Mouse (Mus musculus) liver, embryonic 14.5 days (tissue): ENCODE measurements around the gene Tm9sf4. TPM values are rescaled to one million over a fixed set of nuclear protein-coding genes. Genes with fewer than 3 reads are reported as not detected.

ENCODE experiments used
- ATAC-seq: fragments of 200-750 bp; cut with Nextera tagmentation; 2 replicates; pipeline ENCODE4 v1.8.0; 2017; ENCODE audit warnings: moderate number of reproducible peaks, mild to moderate bottlenecking, moderate library complexity; ENCODE audit not compliant: insufficient read depth
- DNase-seq, 3 experiments: peaks; one replicate each; pipeline ENCODE4 v3.0.0-alpha.2; 2012 to 2013; ENCODE audit warnings: low read depth in 3 of 3, low spot score in 3 of 3
- H3K27ac ChIP-seq: fragments of 300-500 bp; sonication (generic); 2 replicates; pipeline ENCODE4 v1.5.1; 2014; ENCODE audit warnings: moderate library complexity, mild to moderate bottlenecking, control low read depth, inconsistent platforms
- H3K27me3 ChIP-seq: fragments of 300-500 bp; sonication (generic); 2 replicates; pipeline ENCODE4 v1.6.1; 2014; ENCODE audit warnings: mild to moderate bottlenecking, low read length, moderate library complexity; ENCODE audit not compliant: control insufficient read depth, insufficient read depth
- H3K36me3 ChIP-seq: fragments of 300-500 bp; sonication (generic); replicated peaks from 2 replicates; pipeline ENCODE4 v1.6.1; 2014; ENCODE audit warnings: low read depth; ENCODE audit not compliant: control insufficient read depth, insufficient read depth
- H3K4me1 ChIP-seq, 2 experiments: fragments of 200-500 bp in 1 of 2; fragments of 300-500 bp in 1 of 2; sonication (generic) in 1 of 2; replicated peaks; 2 replicates each; pipeline ENCODE4 v1.6.1; 2012 to 2014; ENCODE audit warnings: antibody characterized with exemption in 1 of 2, inconsistent platforms in 1 of 2, low read length in 1 of 2; ENCODE audit not compliant: control insufficient read depth in 2 of 2, insufficient read depth in 2 of 2
- H3K4me2 ChIP-seq: fragments of 300-500 bp; sonication (generic); 2 replicates; pipeline ENCODE4 v1.6.1; 2014; ENCODE audit warnings: low read depth, mild to moderate bottlenecking, control low read depth, moderate library complexity
- H3K4me3 ChIP-seq, 2 experiments: fragments of 200-500 bp in 1 of 2; fragments of 300-500 bp in 1 of 2; sonication (generic) in 1 of 2; 2 replicates each; pipeline ENCODE4 v1.5.1; 2012 to 2014; ENCODE audit warnings: low read depth in 2 of 2, low read length in 2 of 2, mild to moderate bottlenecking in 2 of 2, control low read depth in 1 of 2, inconsistent platforms in 1 of 2, moderate library complexity in 1 of 2; ENCODE audit not compliant: insufficient read depth in 1 of 2
- H3K9ac ChIP-seq: fragments of 300-500 bp; sonication (generic); replicated peaks from 2 replicates; pipeline ENCODE4 v1.6.1; 2014; ENCODE audit warnings: mild to moderate bottlenecking, control low read depth, moderate library complexity
- H3K9me3 ChIP-seq: fragments of 300-500 bp; sonication (generic); 2 replicates; pipeline ENCODE4 v1.6.1; 2016; ENCODE audit warnings: low read length, mixed read lengths; ENCODE audit not compliant: control insufficient read depth
- CTCF ChIP-seq: IDR thresholded peaks from 2 replicates; pipeline ENCODE4 v1.5.1; 2016; ENCODE audit warnings: antibody characterized with exemption, low read depth, control low read depth
- EP300 ChIP-seq: IDR thresholded peaks from 2 replicates; pipeline ENCODE4 v1.6.1; 2016; ENCODE audit warnings: antibody characterized with exemption, low read depth
- WGBS: fragments of 180-500 bp; shearing (Covaris S2); extraction: QIAGEN DNeasy Blood & Tissue Kit; methylation state at CpG from one replicate; pipeline ENCODE4 v1.1.7; 2014; ENCODE audit not compliant: insufficient replicate concordance; 5-methylcytosine and 5-hydroxymethylcytosine counted together
- polyA plus RNA-seq, 2 experiments: library from polyadenylated mRNA; depleted of rRNA in 1 of 2; stranded (reverse) in 1 of 2; unstranded in 1 of 2; fragments of >200 nt; fragmentation: Nextera tagmentation in 1 of 2; extraction: Ambion mirVana in 1 of 2; gene quantifications; 2 replicates each; pipeline versions ENCODE4 v1.2.1 to v1.2.3; 2012 to 2014

The Tm9sf4 gene
- polyA plus RNA-seq, 2 experiments = 13.0 to 23.7 TPM

DNA sequence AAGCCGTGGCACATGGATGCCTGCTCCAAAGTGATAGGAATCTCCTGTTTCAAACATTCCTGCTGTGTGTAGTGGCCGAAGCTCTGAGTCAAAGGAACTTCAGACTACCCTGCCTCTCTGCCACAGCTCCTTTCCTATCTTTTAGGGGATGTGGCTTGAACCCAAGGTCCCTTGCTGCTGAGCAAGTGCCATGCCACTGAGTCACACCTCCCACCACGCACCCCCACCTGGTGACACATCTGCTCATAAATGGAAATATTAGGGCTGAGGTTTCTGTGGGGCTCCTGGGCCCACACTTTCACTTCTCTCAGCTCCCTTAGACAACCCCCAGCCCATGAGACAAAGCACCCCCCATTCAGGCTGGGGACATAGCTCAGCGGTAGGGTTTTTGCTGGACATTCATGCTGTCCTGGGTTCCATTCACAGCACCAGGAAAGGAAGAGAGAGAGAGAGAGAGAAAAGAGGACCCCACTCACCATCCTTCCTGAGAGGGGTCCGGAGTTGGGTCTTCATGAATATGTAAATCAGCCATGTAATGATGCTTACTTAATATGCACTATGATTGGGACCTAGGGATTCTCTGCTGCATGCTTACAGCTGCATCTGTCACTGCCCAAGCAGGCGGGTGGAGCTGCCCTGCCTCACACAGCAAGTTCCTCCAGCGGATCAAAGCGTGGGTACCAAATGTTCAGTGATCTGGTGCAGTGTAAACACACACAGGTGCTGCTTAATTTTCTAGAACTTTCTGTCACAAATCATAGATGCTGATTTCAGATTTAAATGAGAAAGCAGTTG, 39.1 kb upstream of the Tm9sf4 start:
- H3K27ac ChIP-seq = no peak overlapping the region
- DNase-seq = no peak
- no peak for ATAC-seq
- no peaks in the 10 kb centered on the region for H3K9me3 ChIP-seq
- H3K9ac ChIP-seq = no peak overlapping the region
- H3K4me2 ChIP-seq = no peak overlapping the region
- WGBS = 58% methylated on average over 8 of the region's 8 CpGs
- no peaks in the 10 kb centered on the region for H3K27me3 ChIP-seq
- no peaks in the 10 kb centered on the region for H3K4me1 ChIP-seq
- TF ChIP-seq CTCF (no peak), EP300 (no peak)
- H3K36me3 ChIP-seq = no peaks in the 10 kb centered on the region
- H3K4me3 ChIP-seq = no peak overlapping the region

DNA sequence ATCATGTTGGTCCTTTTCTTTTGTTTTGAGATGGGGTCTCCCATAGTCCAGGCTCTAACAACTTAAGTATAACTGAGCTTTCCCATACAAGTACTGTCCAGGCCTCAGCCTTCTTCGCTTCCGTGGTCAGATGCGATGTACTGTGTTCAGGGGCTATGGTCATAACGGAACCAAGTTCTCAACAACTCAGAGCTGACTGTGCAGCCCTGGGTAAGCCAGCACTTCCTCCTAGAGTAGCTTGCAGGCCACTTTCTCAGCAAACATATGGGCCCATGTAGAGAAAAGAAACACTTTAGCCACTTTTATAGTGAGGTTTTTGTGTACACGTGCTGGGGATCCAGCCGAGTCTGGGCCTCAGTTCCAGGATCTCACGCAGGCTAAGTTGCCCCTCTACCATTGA, 38.4 kb upstream of the Tm9sf4 start:
- no peaks in the 10 kb centered on the region for H3K4me1 ChIP-seq
- DNase-seq (no peak), ATAC-seq (no peak)
- no peaks in the 10 kb centered on the region for H3K36me3 ChIP-seq
- H3K27me3 ChIP-seq = no peaks in the 10 kb centered on the region
- WGBS = 60% methylated on average over 7 of the region's 7 CpGs
- no peak overlapping the region for H3K4me3 ChIP-seq
- H3K4me2 ChIP-seq = no peak overlapping the region
- no peak overlapping the region for H3K9ac ChIP-seq
- H3K27ac ChIP-seq = no peak overlapping the region
- TF ChIP-seq CTCF (no peak), EP300 (no peak)
- no peaks in the 10 kb centered on the region for H3K9me3 ChIP-seq

DNA sequence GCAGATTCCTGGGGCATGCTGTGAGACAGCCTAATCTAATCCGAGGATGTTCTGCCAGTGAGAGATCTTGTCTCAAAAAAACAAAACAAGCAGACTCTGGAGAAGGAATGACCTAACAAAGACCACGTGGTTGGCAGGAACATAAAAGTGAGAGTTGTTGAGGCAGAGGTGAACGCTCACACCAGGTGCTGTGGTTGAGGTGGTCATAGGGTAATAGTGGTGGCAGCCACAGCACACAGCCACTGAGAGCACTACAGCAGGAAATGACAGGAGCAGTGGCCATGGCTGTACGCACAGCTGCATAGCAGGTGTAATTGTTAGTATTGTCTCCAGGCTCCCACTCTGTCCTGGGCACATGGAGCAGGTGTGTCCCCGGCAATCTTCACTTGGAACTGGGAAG, 35.2 kb upstream of the Tm9sf4 start:
- Histone ChIP-seq H3K4me2 (no peak overlapping the region), H3K4me1 (no peaks in the 10 kb centered on the region), H3K9ac (no peak overlapping the region), H3K9me3 (no peaks in the 10 kb centered on the region), H3K27me3 (no peaks in the 10 kb centered on the region), H3K4me3 (no peak overlapping the region), H3K36me3 (no peaks in the 10 kb centered on the region), H3K27ac (no peak overlapping the region)
- TF ChIP-seq EP300 (no peak), CTCF (no peak)
- ATAC-seq (no peak), DNase-seq (no peak)
- 47% methylated on average over 5 of the region's 5 CpGs for WGBS

DNA sequence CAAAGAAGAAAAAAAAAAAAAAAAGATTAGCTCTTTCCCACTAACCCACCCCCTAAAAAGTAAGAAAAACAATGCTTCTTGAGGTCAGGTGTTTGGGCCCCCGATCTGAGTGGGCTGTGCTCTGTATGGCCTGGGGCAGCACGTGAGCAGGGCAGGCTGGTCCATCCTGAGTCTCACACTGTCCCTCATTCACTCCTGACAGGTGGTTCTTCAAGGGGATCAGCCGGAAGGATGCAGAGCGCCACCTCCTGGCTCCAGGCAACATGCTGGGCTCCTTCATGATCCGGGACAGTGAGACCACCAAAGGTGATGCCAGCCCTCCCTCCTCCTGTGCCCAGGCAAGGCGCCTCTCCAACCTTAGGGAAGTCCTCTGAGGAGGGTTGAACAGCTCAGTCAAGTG, 30.1 kb upstream of the Tm9sf4 start:
- H3K27me3 ChIP-seq = no peaks in the 10 kb centered on the region
- ATAC-seq (no peak), DNase-seq (no peak)
- H3K4me1 ChIP-seq = no peaks in the 10 kb centered on the region
- no peak overlapping the region for H3K9ac ChIP-seq
- H3K4me3 ChIP-seq = no peak overlapping the region
- 18% methylated on average over 6 of the region's 6 CpGs for WGBS
- H3K9me3 ChIP-seq = no peaks in the 10 kb centered on the region
- no peak overlapping the region for H3K4me2 ChIP-seq
- H3K27ac ChIP-seq = no peak overlapping the region
- TF ChIP-seq EP300 (no peak), CTCF (peak; percentile 65)
- H3K36me3 ChIP-seq = no peaks in the 10 kb centered on the region

DNA sequence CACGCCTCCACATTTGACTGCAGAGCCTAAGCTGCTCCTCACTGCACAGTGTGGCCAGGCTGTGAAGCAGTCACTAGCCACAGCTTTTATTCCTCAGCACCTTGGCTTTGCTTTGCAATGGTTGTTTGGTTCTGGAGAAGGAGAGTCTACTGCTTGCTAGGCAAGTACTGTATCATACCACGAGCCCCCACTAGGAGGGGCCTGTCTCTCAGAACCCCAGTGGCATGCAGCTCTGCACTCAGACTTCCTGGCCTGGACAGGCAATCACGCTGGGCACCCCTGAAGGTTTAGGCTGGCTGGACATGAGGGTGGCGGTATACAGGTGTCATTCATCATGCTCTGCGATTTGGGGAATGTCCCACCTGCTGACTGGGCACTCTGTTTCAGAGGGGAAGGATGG, 26.9 kb upstream of the Tm9sf4 start:
- no peak overlapping the region for H3K9ac ChIP-seq
- TF ChIP-seq EP300 = no peak
- TF ChIP-seq CTCF = peak; percentile 50
- ATAC-seq = no peak
- no peak overlapping the region for H3K27ac ChIP-seq
- H3K36me3 ChIP-seq = no peaks in the 10 kb centered on the region
- DNase-seq = no peak
- H3K4me1 ChIP-seq = no peaks in the 10 kb centered on the region
- no peak overlapping the region for H3K4me3 ChIP-seq
- 27% methylated on average over 5 of the region's 5 CpGs for WGBS
- no peak overlapping the region for H3K4me2 ChIP-seq
- H3K27me3 ChIP-seq = no peaks in the 10 kb centered on the region
- no peaks in the 10 kb centered on the region for H3K9me3 ChIP-seq
